Mouse (Mus musculus) lung, postnatal 0 days (tissue): ENCODE results near the gene Cfd. TPM values are rescaled to one million over a fixed set of nuclear protein-coding genes. Genes with fewer than 3 reads are reported as not detected.
A peak's percentile ranks its signal among the peaks of the same experiment; 100 is the strongest.
"Not testable (repeated sequence)": the region's sequence is repeated elsewhere in the genome, so short reads cannot be mapped to it uniquely, and the experiment has no call there.

ENCODE experiments used
- ATAC-seq: fragments of 200-750 bp; cut with Nextera tagmentation; 2 replicates; pipeline ENCODE4 v1.8.0; 2017; ENCODE audit warnings: moderate library complexity
- DNase-seq: peaks from one replicate; pipeline ENCODE4 v3.0.0-alpha.2; 2016; ENCODE audit warnings: low spot score
- H3K27ac ChIP-seq: fragments of 300-500 bp; sonication (generic); 2 replicates; pipeline ENCODE4 v1.5.1; 2014; ENCODE audit warnings: antibody characterized with exemption, mild to moderate bottlenecking, low read length, mixed read lengths
- H3K27me3 ChIP-seq: fragments of 300-500 bp; sonication (generic); replicated peaks from 2 replicates; pipeline ENCODE4 v1.6.1; 2014; ENCODE audit warnings: low read length, mixed read lengths; ENCODE audit not compliant: insufficient read depth
- H3K36me3 ChIP-seq: fragments of 300-500 bp; sonication (generic); 2 replicates; pipeline ENCODE4 v1.6.1; 2014; ENCODE audit warnings: low read length, mixed read lengths; ENCODE audit not compliant: insufficient read depth
- H3K4me1 ChIP-seq: fragments of 300-500 bp; sonication (generic); 2 replicates; pipeline ENCODE4 v1.6.1; 2014; ENCODE audit warnings: antibody characterized with exemption, low read depth, low read length, mixed read lengths; ENCODE audit not compliant: insufficient read depth
- H3K4me2 ChIP-seq: fragments of 300-500 bp; sonication (generic); replicated peaks from 2 replicates; pipeline ENCODE4 v1.6.1; 2014; ENCODE audit warnings: low read depth, mild to moderate bottlenecking, low read length, moderate library complexity, mixed read lengths
- H3K4me3 ChIP-seq: fragments of 300-500 bp; sonication (generic); 2 replicates; pipeline ENCODE4 v1.5.1; 2014; ENCODE audit warnings: low read depth, low read length
- H3K9ac ChIP-seq: fragments of 300-500 bp; sonication (generic); replicated peaks from 2 replicates; pipeline ENCODE4 v1.6.1; 2014; ENCODE audit warnings: low read depth, mild to moderate bottlenecking
- H3K9me3 ChIP-seq: fragments of 300-500 bp; sonication (generic); 2 replicates; pipeline ENCODE4 v1.6.1; 2016; ENCODE audit warnings: low read length, mixed read lengths
- CTCF ChIP-seq: IDR thresholded peaks from 2 replicates; pipeline ENCODE4 v1.5.1; 2016; ENCODE audit warnings: antibody characterized with exemption, mild to moderate bottlenecking
- EP300 ChIP-seq: IDR thresholded peaks from 2 replicates; pipeline ENCODE4 v1.6.1; 2016; ENCODE audit warnings: antibody characterized with exemption, mild to moderate bottlenecking, control low read depth
- WGBS: fragments of 180-500 bp; shearing (Covaris S2); extraction: QIAGEN DNeasy Blood & Tissue Kit; methylation state at CpG from one replicate; pipeline ENCODE4 v1.1.7; 2014; 5-methylcytosine and 5-hydroxymethylcytosine counted together
- polyA plus RNA-seq: library from polyadenylated mRNA; unstranded; fragments of >200 nt; fragmentation: Nextera tagmentation; extraction: Ambion mirVana; gene quantifications from 2 replicates; pipeline ENCODE4 v1.2.1, GENCODE M21; 2015

The Cfd gene
- polyA plus RNA-seq, 1 experiment from 2014 or later: not detected

DNA sequence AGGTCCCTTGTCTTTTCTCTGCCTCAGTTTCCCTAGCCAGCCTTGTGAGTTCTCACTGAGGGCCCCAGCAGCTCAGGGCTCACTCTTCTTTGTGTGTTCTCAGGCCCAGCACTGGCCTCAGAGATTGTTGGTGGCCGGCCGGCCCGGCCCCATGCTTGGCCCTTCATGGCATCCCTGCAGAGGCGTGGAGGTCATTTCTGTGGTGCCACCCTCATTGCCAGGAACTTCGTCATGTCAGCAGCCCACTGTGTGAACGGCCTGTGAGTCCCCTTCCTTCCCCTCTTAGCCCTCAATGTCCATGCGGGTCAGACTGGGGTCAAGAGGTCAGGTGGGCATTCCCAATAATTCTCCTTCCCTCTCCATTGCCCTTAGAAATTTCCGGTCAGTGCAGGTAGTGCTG is 4.0 kb upstream of the Cfd start:
- DNase-seq: no peak
- Histone ChIP-seq H3K27me3 (no peaks in the 10 kb centered on the region), H3K4me3 (no peak overlapping the region), H3K4me2 (no peak overlapping the region), H3K9ac (no peak overlapping the region), H3K9me3 (no peaks in the 10 kb centered on the region), H3K4me1 (0 out of 2 replicates have a peak, but pooled peaks cover 4% of the 10 kb centered on the region), H3K27ac (no peak overlapping the region), H3K36me3 (no peaks in the 10 kb centered on the region)
- no peak for ATAC-seq
- WGBS: 78% methylated on average over 8 of the region's 8 CpGs
- TF ChIP-seq CTCF (no peak), EP300 (no peak)

DNA sequence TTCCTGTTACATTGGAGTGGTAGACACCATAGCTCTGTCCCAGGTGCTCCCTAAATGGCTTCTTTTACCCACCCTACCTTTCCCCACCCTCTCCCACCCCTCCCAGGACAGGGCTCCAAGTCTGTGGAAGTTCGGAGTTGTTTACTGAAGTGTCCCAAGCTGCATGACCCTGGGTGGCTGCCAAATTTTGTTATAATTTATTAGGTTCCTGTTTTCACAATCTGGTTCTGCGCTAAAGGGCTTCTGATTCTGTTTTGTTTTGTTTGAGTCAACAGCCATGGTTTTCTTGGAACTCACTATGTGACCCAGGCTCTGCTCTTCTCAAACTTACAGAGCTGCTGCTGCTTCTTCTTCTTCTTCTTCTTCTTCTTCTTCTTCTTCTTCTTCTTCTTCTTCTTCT is 1.3 kb upstream of the Cfd start:
- Histone ChIP-seq H3K4me3 (no peak overlapping the region), H3K27ac (no peak overlapping the region), H3K4me2 (no peak overlapping the region), H3K9me3 (no peaks in the 10 kb centered on the region), H3K4me1 (peaks cover 2% of the 10 kb centered on the region; the same call in 1 of the 2 replicates), H3K36me3 (no peaks in the 10 kb centered on the region), H3K27me3 (no peaks in the 10 kb centered on the region), H3K9ac (no peak overlapping the region)
- 30% methylated on average over 2 of the region's 2 CpGs for WGBS
- peak; percentile 65 for DNase-seq
- ATAC-seq: no peak
- TF ChIP-seq EP300 (no peak), CTCF (no peak)

DNA sequence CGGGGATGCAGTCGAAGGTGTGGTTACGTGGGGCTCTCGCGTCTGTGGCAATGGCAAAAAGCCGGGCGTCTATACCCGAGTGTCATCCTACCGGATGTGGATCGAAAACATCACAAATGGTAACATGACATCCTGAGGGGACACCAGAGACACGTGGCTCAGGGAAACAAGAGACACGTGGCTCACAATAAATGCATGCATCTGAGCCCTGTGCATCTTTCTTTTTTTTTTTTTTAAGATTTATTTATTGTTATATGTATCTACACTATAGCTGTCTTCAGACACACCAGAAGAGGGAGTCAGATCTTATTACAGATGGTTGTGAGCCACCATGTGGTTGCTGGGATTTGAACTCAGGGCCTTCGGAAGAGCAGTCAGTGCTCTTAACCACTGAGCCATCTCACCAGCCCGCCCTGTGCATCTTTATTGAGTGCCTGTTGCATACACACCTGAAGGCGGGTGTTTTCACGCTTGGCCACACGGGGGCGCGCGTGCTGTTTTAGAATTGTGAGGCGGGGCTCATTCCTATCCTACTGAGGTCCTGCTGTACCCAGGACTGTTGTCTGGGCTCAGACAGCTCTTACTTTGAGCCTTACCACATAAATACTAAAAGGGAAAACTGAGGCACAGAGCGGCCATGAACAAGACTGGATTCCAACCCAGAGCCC is 1.9 kb downstream of the Cfd start:
- peak; percentile 56 for ATAC-seq
- 37% methylated on average over 22 of the region's 22 CpGs for WGBS
- not testable (repeated sequence) for H3K4me3 ChIP-seq

DNA sequence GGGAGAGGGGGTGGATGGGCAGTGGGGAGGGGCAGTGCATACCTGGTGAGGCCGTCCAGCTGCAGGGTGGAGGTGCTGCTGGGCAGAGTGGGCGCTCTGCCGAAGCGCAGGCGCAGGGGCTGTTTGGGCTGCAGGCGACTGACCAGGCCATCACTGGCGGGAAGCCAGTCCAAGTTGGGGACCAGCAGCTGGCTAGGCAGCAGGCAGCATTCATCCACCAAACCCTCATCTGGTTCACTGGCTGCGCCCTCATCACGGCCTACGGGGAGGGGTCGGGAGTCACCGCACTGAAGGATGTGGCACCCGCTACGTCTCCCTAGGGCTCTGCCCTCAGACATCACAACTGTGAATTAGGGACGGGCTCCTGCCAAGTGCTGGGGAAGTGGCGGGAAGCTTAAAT is 5.7 kb downstream of the Cfd start:
- TF ChIP-seq CTCF: no peak
- TF ChIP-seq EP300: no peak
- WGBS: 68% methylated on average over 16 of the region's 16 CpGs
- 0 out of 2 replicates have a peak, but pooled peaks cover 18% of the 10 kb centered on the region for H3K36me3 ChIP-seq
- H3K4me1 ChIP-seq: no peaks in the 10 kb centered on the region; the same call in 1 of the 2 replicates
- H3K27me3 ChIP-seq: no peaks in the 10 kb centered on the region
- H3K4me3 ChIP-seq: no peak overlapping the region
- ATAC-seq (no peak; the same call in 1 of the 2 replicates), DNase-seq (no peak)
- no peak overlapping the region for H3K9ac ChIP-seq
- no peaks in the 10 kb centered on the region for H3K9me3 ChIP-seq
- no peak overlapping the region for H3K4me2 ChIP-seq
- no peak overlapping the region; the same call in 1 of the 2 replicates for H3K27ac ChIP-seq

More for the DNA sequence above, 1.9 kb downstream of the Cfd start:
- H3K36me3 ChIP-seq, H3K4me1 ChIP-seq, H3K9me3 ChIP-seq, H3K27ac ChIP-seq, H3K27me3 ChIP-seq, H3K4me2 ChIP-seq, H3K9ac ChIP-seq: not testable (repeated sequence)
- peak; percentile 83 for DNase-seq
- TF ChIP-seq CTCF: peak; percentile 87

DNA sequence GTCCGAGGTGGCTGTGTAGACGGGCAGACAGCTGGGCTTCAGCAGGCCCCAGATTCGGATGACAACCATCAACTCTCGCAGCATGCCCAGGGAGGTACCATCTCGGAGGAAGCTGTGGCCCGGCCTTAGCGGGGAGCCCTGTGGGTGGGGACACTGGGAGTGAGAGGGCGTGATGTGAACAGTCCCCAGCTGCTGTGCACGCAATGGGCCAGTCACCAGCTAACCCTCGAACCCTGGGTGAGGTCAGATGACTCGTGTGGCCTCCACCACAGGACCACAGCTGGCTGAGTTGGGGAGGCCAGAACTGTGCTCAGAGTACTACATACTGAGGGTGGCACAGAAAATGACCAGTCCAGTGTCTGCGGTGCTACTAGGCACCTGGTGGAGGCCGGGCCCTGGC is 6.2 kb downstream of the Cfd start:
- 73% methylated on average over 13 of the region's 13 CpGs for WGBS
- H3K4me2 ChIP-seq: no peak overlapping the region
- H3K9me3 ChIP-seq: no peaks in the 10 kb centered on the region
- H3K4me3 ChIP-seq: no peak overlapping the region
- H3K27me3 ChIP-seq: no peaks in the 10 kb centered on the region
- no peak overlapping the region for H3K9ac ChIP-seq
- H3K4me1 ChIP-seq: no peaks in the 10 kb centered on the region; the same call in 1 of the 2 replicates
- ATAC-seq: peak; percentile 76
- peak overlapping the region; percentile 20 for H3K27ac ChIP-seq
- DNase-seq: peak; percentile 54
- TF ChIP-seq EP300 (no peak), CTCF (no peak)
- 0 out of 2 replicates have a peak, but pooled peaks cover 18% of the 10 kb centered on the region for H3K36me3 ChIP-seq

DNA sequence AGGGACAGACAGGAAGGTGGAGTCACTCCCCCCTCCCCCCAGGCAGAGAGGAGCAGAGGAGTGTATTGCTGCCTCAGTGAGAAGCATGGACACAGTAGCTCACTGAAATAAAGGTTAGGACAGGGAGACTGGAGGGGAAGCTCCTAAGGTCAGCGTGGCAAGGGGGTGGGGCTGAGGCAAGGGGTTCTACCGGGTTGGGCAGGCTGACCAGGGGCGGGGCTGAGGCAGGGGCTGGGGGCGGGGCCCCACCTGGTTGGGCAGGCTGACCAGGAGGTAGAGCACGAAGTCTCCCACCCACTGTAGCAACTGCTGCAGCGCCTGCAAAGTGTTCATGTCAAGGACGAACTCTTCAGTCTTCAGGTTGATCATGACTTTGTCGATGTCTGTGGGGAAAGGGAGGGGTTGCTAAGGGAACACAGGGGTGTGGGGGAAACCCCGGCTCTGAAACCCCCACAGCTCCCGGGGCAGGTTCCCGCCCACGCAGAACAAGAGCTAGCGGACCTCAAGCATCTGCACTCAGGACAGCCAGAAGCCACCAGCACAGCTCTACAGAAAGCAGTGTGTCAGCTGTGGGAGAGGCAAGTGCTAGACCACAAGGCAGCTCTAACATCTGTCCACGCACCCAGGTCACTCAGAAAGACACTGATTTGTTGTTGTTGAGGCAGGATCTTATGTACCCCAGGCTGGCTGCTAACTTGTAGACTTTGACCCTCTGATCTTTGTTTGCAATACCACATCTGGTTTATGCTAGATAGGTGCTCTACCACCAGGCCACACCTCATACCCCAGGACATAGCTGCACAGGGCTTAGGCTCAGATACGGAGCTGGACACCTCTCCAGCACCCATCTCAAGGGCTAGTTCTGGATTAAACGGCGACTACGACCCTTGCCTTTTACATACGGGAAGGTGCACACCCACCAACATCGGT is 6.9 kb downstream of the Cfd start:
- ATAC-seq (peak; percentile 13; the same call in 1 of the 2 replicates), DNase-seq (no peak)
- Histone ChIP-seq H3K4me2 (no peak overlapping the region), H3K4me3 (no peak overlapping the region), H3K9ac (no peak overlapping the region), H3K4me1 (no peaks in the 10 kb centered on the region; the same call in 1 of the 2 replicates), H3K27ac (peak overlapping the region; percentile 20; the same call in 1 of the 2 replicates), H3K36me3 (peaks cover 23% of the 10 kb centered on the region; the same call in 1 of the 2 replicates), H3K9me3 (no peaks in the 10 kb centered on the region), H3K27me3 (no peaks in the 10 kb centered on the region)
- WGBS: 58% methylated on average over 19 of the region's 20 CpGs
- TF ChIP-seq EP300 (no peak), CTCF (no peak)
